Mouse (Mus musculus): Measurements from ENCODE around the gene Plekha4.

DNA sequence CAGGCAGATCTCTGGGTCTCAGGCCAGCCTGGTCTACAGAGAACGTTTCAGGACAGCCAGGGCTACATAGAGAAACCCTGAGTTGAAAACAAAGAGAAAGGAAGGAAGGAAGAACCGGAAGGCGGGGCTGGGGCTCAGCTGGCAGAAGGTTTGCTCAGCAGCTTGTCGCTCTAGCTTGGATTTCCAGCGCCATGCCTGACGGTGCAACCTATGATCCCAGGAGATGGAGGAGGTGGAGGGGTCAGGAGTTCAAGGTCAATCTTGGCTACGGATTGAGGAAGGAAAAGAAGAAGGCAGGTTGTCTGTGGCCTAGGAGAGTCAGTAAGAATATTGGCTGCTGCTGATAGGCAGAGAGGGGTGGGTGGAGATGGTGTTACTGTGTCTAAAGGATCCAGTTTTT is 34.1 kb downstream of the Plekha4 start:
- TF ChIP-seq CTCF (conservative IDR thresholded peaks at IDR 0.05; ENCODE audit: low read length) (no peak), POU5F1 (IDR thresholded peaks at IDR 0.05; ENCODE audit: borderline replicate concordance, low read length) (no peak), NANOG (IDR thresholded peaks at IDR 0.05; ENCODE audit: borderline replicate concordance, low read length) (no peak)

All from E14TG2a.4 (cell line).